Mouse (Mus musculus) granulocyte monocyte progenitor cell, adult 5-6 weeks (primary cell): ENCODE measurements around the gene Pih1d1. TPM values are rescaled to one million over a fixed set of nuclear protein-coding genes. Genes with fewer than 3 reads are reported as not detected.

Experiments used
- ATAC-seq: replicated peaks from 2 replicates; pipeline ENCODE4 v1.8.0; 2016; ENCODE audit warnings: mild to moderate bottlenecking, moderate TSS enrichment, inconsistent platforms; ENCODE audit not compliant: poor library complexity, severe bottlenecking
- total RNA-seq, 2 experiments: library from RNA; stranded (forward) in 1 of 2; stranded (reverse) in 1 of 2; fragments of 200-712, 200-1000 nt in 1 of 2; fragments of >200 nt in 1 of 2; fragmentation: Nextera tagmentation in 1 of 2; gene quantifications; 2 replicates each; pipeline ENCODE4 v1.2.3; 2014 to 2017

The Pih1d1 gene
- total RNA-seq, 2 experiments from 2014 or later: 48.8 to 74.2 TPM

DNA sequence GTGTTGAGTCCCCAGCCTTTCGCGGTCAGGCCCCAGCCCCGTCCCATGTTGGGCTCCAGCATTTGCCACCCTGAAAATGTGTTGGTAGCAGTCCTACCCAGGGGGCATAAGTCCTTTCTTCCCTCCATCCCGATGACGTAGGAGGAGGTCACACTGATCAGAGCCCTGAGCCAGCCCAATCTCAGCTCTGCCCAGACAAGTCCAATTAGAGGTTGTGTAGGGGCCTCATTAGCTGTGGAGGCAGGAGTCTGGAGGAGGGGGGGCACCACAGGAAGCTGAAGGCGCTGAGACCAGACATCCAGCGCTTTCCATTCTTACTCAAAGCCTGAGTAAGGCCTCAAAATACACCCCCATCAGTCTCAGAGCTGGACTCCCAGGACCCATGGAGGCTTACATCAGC, 31.8 kb downstream of the Pih1d1 start:
- no peak for ATAC-seq

DNA sequence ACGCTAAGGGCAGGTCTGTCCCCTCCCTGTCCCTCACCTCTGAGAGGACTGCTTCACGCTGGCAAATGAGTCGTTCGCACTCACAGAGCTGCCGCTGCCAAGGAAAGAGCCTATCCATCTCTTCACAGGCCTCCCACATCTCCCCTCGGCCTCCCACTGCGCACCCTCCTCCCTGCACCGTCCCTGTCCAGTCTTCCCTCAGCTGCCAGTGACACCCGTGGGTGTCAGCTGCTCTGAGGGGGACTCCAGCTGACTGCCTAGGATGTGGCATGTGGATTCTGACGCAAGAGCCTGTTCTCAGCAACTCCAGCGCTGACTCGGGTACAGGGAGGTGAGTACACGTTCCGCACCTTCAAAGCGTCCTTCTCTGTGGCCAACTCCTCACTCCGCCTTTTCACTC, 35.5 kb downstream of the Pih1d1 start:
- ATAC-seq: no peak

DNA sequence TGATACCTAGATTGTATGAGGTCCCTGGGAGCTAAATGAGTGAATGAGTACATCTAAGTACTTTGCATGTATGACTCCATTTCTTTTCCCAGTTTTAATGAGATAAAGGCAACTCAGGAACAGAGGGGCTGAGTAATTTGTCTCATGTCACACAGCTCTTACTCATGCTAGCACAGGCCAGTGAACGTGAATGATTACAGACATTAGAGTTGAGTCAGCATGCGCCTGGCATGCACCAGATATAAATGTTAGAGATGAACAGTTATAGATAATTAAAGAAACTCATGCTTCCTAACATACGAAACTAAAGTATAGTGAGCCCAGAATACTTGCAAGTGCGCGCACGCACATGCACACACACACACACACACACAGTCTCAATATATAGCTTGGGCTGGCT, 36.1 kb downstream of the Pih1d1 start:
- no peak for ATAC-seq

DNA sequence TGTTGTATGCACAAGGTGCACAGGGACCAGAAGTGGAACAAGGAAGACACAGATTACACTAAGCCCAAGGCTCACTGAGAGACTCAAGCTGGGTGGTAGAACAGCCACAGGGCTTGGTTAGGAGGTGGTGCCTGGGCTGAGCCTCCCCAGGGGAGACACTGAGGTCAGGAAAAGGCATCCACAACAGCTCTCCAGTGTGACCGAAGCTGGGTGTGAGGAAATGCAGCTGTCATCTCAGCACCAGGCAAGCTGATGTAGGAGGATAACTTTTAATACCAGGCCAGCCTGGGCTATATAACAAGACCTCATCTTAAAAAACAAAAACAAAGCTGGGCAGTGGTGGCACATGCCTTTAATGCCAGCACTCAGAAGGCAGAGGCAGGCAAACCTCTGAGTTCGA, 37.1 kb downstream of the Pih1d1 start:
- ATAC-seq: no peak

DNA sequence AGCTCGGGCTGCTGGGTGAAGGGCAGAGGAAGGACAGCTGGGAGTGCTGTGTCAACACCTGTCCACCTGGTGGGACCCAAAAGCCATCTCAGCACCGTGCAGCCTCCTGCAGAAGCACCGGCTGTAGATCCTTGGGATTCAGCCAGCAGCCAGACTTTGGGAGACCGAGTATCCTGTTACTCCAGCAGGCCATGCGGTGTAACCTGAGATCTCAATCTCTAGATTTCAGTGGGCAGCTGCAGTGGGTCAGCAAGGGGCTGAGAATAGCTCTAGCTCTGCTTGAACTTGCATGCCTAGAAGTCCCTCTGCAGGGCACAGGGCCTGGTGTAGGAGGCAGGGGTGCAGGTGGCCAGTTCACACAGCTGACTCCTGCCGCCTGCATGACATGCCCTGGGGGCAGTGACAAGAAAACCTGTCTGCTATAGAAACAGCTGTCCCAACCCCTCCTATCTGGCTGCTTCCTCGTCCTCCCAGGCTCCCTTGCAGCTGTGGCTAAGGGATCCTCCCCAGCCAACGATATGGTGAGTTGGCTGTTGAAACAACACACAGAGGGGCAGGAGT, 37.8 kb downstream of the Pih1d1 start:
- no peak for ATAC-seq

DNA sequence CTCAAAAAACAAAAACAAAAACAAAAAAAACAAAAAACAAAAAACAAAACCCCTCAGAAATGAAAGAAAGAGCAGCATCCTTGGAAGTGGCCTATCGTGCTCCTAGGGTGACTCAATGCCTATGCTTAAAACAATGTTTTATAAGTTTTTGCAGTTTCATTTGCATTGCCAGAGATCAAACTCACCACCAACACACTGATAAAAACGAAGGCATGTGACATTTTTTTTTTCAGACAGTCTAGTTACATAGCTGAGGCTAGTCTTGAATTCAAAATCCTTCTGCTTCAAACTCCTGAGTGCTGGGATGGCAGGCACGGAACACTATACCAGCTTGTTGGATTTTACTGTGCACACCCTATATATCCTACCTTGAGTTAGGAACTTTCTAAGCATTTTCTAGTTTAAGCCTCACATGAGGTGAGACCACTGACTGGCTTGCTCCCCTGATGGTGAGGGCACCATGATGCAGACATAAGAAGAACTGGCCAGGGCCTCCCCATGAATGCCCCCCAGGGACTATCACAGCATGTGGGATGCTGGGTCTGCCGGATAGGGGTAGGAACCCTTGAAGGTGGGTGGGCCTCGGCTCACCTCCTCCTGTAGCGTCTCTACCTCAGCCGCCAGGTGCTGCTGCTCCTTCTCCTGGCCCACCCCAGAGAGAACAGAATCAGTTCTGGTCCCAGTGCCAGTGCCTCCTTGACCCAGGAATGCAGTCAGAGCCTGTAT, 38.6 kb downstream of the Pih1d1 start:
- ATAC-seq: no peak

DNA sequence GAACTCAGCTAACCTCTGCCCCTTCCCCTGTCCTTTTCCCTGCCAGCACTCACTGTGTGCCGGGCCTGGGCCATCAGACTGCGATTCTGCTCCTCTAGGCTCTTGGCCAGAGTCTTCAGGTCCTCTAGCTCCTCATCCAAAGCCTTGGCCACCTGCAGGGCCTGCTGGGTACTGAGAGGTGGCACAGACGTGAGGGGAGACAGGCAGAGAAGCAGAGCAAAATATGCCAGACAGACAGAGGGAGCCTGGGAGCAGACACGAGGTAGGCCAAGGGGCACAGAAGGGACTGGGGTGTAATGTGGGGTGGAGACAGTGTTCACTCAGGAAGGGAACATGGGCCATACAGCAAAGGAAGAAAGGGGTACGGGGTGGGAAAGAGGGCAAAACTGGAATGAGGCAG, 39.3 kb downstream of the Pih1d1 start:
- ATAC-seq: no peak

DNA sequence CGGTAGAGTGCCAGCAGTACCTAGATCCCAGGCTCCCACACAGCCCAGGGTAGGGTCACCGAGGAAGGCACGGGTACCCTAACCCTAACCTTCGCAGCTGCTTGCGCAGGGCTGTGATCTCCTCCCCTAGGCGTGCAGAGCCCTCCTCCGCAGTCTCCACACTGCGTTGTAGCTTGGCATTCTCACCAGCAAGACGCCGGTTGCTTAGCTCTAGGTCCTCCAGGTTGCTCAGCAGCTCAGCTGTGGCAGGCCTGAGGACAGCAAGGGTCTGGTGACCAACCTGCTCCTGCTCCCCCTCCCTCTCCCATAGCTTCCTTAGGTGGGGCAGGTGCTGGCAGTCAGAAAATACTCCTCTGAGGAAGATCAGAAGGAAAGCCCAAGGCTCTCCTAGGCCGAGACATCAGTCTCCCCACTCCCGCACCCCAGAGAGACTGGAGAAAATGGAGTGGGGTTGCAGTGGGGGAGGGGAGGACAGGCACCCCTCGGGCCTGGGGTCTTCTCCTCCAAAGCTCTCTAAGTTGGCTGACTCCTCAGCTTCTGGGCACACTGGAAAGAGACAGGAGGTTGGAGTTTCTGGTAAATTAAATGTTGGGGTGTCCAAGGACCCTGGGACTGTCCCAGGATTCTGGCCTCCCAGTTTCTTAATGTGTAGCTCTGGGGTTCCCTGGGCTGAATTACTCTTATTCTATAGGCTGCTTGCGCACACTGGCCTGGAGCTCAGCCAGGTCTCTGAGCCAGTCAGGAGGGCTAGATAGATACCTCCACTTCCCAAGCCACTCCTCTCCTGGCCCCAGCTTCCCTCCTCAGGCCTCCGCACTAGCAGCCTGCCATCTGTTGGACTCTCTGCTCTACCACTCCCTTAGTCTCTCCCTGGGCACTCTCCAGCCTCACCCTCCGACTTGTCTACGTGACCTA, 40.0 kb downstream of the Pih1d1 start:
- no peak for ATAC-seq

DNA sequence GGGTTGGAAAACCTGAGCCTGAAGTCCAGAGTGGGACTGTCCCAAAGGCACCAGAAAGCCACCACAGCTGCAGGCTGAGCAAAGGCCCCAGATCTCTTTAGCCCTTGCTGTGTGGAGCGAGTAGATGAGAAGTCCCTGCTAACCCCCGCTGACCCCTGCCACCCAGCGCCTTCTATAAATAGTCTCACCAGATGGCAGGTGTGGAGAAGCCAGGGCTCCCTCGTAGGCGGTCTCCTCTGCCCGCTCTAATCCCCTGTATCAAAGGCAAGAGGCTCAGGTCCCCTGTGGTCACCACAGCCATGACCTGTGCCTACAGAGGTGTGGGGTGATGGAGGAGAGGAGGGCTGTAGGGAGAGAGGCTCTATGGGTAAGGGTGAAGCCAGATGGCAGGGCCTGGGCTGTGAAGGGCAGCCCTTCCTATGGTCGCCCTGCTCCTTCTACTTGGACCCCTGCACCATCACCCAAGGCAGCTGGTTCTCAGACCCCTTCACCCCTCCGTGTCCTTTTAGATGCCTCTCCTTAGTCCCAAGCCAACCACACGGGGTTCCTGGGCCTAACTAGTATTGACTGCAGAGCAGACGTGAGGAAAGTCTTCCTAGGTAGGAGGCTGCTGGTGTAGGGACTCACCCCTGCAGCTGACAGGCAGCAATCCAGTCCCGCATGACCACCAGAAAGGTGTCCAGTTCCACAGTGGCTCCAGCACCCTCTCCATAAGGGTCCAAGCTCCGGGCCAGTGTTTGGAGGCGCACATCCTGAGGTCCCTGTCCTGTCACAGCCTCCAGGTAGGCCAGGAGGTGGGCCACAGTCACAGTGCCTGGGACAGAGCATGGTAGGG, 41.5 kb downstream of the Pih1d1 start:
- ATAC-seq: no peak

DNA sequence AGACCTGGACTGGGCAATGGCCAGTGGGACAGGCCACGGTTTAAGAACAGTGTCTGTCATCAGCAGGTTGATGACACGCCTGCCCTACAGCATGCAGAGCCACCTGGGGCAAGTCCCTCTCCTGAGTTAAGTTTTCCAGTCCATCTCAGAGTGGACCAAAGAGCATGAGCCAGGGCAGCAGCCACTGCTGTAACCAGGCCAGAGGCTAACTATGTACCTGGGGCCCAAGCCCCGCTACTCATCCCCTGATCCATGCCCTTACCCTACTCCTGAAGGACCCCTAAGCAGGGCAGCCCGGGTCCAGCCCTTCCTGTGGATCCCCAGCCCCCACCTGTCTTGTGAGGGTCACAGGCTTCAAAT, 42.1 kb downstream of the Pih1d1 start:
- ATAC-seq: no peak

DNA sequence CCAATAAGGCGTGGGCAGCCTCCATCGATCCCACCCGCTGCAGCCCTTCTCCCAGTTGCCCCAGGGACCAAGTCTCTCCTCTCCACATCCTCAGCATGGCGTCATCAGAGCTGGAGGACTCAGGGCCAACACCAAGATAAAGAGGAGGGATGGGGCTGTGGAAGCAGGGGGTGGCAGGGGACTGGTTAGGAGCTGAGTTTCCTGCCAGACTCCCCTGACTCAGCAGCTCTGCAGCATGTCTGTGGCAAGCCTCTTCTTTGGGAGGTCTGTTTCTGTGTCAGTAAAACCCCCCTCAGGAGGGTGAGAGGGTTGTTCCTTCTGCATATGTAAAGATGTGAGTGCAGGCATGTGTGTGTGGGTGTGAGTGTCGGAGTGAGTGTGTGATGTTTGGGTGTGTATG, 42.9 kb downstream of the Pih1d1 start:
- no peak for ATAC-seq

DNA sequence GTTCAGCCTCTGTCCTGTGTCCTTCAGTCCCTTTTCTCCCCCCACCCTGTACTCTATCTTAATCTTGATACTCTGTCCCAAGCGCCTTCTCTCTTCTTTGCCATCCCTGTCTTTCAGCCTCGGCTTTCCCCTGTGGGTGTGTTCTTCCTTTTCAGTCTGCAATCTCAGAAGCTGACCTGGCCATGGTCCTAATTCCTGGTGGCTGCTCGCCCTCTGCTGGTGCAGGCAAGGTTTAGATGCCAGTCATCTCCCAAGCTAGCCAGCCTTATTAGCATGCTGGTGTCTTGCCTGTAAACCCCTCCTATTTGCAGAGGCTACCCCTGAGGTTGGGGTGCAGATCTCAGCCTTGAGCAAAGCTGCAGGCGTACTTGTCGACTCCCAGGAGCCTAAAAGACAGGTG, 44.3 kb downstream of the Pih1d1 start:
- peak; percentile 67 for ATAC-seq

DNA sequence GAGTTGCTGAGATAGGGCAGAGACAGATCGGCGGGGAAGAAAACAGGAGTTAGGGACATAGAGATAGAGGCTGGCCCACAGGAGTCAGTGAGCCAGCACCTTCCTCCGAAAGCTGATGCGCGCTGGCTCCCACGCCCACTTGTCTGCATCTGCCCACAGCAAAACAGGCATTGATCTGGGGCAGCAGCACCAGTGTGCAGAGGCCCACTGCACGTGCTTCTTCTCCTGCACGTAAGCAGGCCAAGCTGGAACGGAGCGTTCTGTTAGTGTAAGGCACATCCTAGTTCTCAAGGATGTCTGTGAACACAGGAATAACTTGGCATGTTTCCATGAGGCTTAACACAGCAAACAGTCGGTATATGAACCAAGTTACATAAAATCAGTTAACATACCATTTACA, 44.9 kb downstream of the Pih1d1 start:
- no peak for ATAC-seq

DNA sequence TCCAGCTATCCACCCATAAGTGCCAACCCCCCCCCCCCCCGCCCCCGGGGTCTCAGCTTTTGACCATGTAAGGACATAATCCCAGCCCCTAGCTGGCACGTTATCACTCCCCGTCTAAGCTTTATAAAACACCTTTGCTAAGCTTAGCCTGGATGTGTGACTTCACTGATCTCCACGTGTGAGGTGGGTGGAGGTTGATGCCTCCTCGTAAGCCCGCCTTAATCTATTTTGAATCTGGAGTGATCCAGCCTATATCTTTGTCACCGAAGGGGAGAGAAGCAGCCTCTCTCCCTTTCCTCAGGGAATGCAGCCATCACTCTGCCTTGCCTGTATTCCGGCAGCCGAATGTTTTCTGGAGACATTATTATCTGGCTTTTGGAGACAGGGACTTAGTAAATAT, 48.6 kb downstream of the Pih1d1 start:
- no peak for ATAC-seq

DNA sequence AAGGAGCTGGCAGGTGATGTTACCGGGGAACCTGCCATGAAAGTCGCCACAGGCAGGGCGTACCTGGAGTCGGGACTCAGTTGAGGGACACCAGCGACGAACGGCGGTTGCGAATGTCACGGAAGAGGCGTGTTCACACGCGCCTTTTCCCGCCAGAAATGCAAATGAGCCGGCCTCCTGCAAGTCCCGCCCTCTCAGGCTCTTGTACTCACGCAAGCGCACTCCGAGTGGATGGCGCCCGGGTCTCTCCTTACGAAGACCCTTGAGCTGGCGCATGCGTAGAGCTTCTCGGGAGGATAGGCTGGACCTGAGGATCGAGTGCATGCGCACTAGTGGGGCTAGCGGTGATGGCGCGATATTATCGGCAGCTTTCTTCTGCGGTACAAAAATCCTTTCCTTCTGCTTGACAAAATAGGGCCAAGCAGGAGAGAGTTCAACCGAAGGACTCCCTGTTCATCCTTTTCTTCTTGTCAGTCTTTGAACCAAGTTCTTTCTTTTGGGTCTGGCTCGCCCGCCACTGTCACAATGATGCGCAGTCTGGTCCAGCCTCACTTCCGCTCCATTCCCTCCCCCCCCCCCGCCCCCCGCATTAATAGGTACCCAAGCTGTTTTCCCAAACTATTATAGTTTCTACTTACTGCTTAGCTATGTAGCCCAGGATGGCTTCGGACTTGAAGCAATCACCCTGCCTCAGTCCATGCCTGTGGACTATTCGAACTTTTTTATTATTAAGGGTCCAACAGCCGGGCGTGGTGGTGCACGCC, 50.5 kb downstream of the Pih1d1 start, which contains the start of gene Ccdc155:
TSS of gene Ccdc155 (minus strand) at position 513 of the 764 bp plus-strand sequence.
- peak; percentile 94 for ATAC-seq

DNA sequence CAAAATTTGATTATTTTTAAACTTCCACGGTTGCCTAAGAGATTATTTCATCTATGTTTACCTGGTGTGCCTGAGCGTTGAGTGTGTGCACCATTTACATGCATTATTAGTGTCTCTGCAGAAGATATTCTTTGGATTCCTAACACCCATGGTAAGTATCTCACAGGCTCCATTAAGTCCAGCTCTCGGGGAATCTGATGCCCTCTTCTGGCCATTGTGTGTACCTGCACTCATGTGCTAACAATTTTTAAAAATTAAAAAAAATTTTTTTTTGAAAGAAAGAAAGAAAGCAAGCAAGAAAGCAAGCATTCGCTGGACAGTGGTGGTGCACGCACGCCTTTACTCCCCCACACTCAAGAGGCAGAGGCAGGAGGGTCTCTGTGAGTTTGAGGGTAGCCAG, 54.2 kb downstream of the Pih1d1 start:
- no peak for ATAC-seq
